Comparison of ENCODE assay signal across 22 mouse cellular contexts in genomic region chr1:146807765-146808164, GRCm38 (mm10).
DNase-seq lines count a peak whose midpoint lies in the region; TF ChIP-seq lines count a peak whose summit lies in the region.
"Had no signal": no experiment of that assay in that cellular context is flagged by ENCODE, and none has a peak within 500 bp of the region (broad histone marks: within the 10 kb centered on the region; RNA-seq: fewer than 3 reads in every experiment).

No protein-coding gene starts in this region.

- no peak for TF ChIP-seq CTCF in MEL (IDR thresholded peaks at IDR 0.05 in 2 of 3, conservative IDR thresholded peaks at IDR 0.05 in 1 of 3; ENCODE audit: control insufficient read depth in 1 of 3, insufficient read depth in 1 of 3, low read depth in 2 of 3, low read length in 3 of 3, poor library complexity in 1 of 3, severe bottlenecking in 1 of 3)
- TF ChIP-seq CTCF in heart, adult 2 months (IDR thresholded peaks at IDR 0.05): no peak

- WGBS in heart, adult 2 months: 67% methylated on average over 4 of the region's 4 CpGs

- no peak overlapping the region for H3K27ac ChIP-seq in MEL (ENCODE audit: control insufficient read depth, low read depth, low read length)
- no peak overlapping the region for H3K27ac ChIP-seq in heart, adult 2 months
- H3K27ac ChIP-seq: embryonic facial prominence, embryonic 12.5 days; forebrain, embryonic 12.5 days; heart, embryonic 15.5 days; hindbrain, embryonic 13.5 days; hindbrain, postnatal 0 days had no signal

- TF ChIP-seq EP300 in MEL (IDR thresholded peaks at IDR 0.05; ENCODE audit: low read depth in 1 of 2, low read length in 2 of 2): no peak
- TF ChIP-seq EP300 in heart, adult 2 months (IDR thresholded peaks at IDR 0.05; ENCODE audit: insufficient read depth, low read depth, low read length): no peak

- H3K36me3 ChIP-seq in MEL (ENCODE audit: control insufficient read depth in 1 of 2, insufficient read depth in 2 of 2, low read length in 2 of 2) (no peaks in the 10 kb centered on the region), myocyte (ENCODE audit: control insufficient read depth, insufficient read depth) (no peaks in the 10 kb centered on the region)
- H3K36me3 ChIP-seq in heart, adult 2 months (ENCODE audit: control insufficient read depth, insufficient read depth, low read length): no peaks in the 10 kb centered on the region
- H3K36me3 ChIP-seq: embryonic facial prominence, embryonic 12.5 days; forebrain, embryonic 12.5 days; G1E; heart, embryonic 15.5 days; hindbrain, embryonic 13.5 days had no signal

- intact Hi-C loops in heart, adult 2 months (cut with DNase I): no loop called here

- H3K79me2 ChIP-seq in MEL (ENCODE audit: control insufficient read depth, insufficient read depth, low read length, poor library complexity): no peaks in the 10 kb centered on the region
- H3K79me2 ChIP-seq in myocyte (ENCODE audit: control insufficient read depth, insufficient read depth): no peaks in the 10 kb centered on the region
- no peaks in the 10 kb centered on the region for H3K79me2 ChIP-seq in heart, adult 2 months (replicated peaks; ENCODE audit: control insufficient read depth, insufficient read depth, low read length)

- no peaks in the 10 kb centered on the region for H3K27me3 ChIP-seq in MEL (ENCODE audit: control insufficient read depth in 1 of 2, insufficient read depth in 2 of 2, low read length in 2 of 2)
- H3K27me3 ChIP-seq in myocyte (ENCODE audit: control insufficient read depth, insufficient read depth, insufficient read length): no peaks in the 10 kb centered on the region
- H3K27me3 ChIP-seq in heart, adult 2 months (ENCODE audit: control insufficient read depth, insufficient read depth, low read length): no peaks in the 10 kb centered on the region
- H3K27me3 ChIP-seq: embryonic facial prominence, embryonic 12.5 days; forebrain, embryonic 12.5 days; heart, embryonic 15.5 days; hindbrain, embryonic 13.5 days; Patski had no signal

- H3K4me3 ChIP-seq in MEL (ENCODE audit: control insufficient read depth in 1 of 2, insufficient read depth in 1 of 2, low read depth in 2 of 2, low read length in 2 of 2) (no peak overlapping the region), myocyte (no peak overlapping the region)
- no peak overlapping the region for H3K4me3 ChIP-seq in heart, adult 2 months
- H3K4me3 ChIP-seq: embryonic facial prominence, embryonic 12.5 days; forebrain, embryonic 12.5 days; heart, embryonic 15.5 days; hindbrain, embryonic 13.5 days had no signal

- DNase-seq in 3134 (ENCODE audit: extremely low read depth, insufficient read length, low spot score) (peak; percentile 77), 3T3-L1 (ENCODE audit: low read depth, low spot score) (peak; percentile 82), MEL (ENCODE audit: low read depth, low spot score) (peak; percentile 8)
- no peak for DNase-seq in heart, adult 2 months
- no peak for DNase-seq in spleen, adult 18-20 months
- no peak for DNase-seq in adrenal gland, postnatal 36 days
- DNase-seq: adrenal gland, postnatal 14 days; cerebellum, adult 2 months; cerebellum, postnatal 10 days; gastrocnemius, postnatal 10 days; heart, adult 18-20 months; heart, postnatal 14 days; kidney, adult 11 months had no signal

- no peak overlapping the region for H3ac ChIP-seq in myocyte (ENCODE audit: control insufficient read depth, insufficient read length)

- no peak overlapping the region for H3K9ac ChIP-seq in MEL (ENCODE audit: control insufficient read depth, low read depth, low read length, poor library complexity, severe bottlenecking)
- H3K9ac ChIP-seq in heart, adult 2 months (ENCODE audit: low read depth, low read length): no peak overlapping the region
- H3K9ac ChIP-seq: embryonic facial prominence, embryonic 12.5 days; forebrain, embryonic 12.5 days; heart, embryonic 15.5 days; hindbrain, embryonic 13.5 days had no signal

- no peaks in the 10 kb centered on the region for H3K4me1 ChIP-seq in MEL (ENCODE audit: control insufficient read depth in 1 of 2, insufficient read depth in 2 of 2, low read length in 2 of 2)
- H3K4me1 ChIP-seq in heart, adult 2 months (ENCODE audit: control insufficient read depth, insufficient read depth, low read length): no peaks in the 10 kb centered on the region
- H3K4me1 ChIP-seq: embryonic facial prominence, embryonic 12.5 days; forebrain, embryonic 12.5 days; heart, embryonic 15.5 days; hindbrain, embryonic 13.5 days had no signal

- TF ChIP-seq POLR2A in MEL (IDR thresholded peaks at IDR 0.05; ENCODE audit: control insufficient read depth in 1 of 2, insufficient read depth in 1 of 2, low read depth in 1 of 2, low read length in 2 of 2, poor library complexity in 1 of 2) (no peak), myocyte (IDR thresholded peaks at IDR 0.05; ENCODE audit: insufficient read length, low read depth) (no peak)
- no peak for TF ChIP-seq POLR2A in heart, adult 2 months (IDR thresholded peaks at IDR 0.05; ENCODE audit: insufficient read depth, low read depth, low read length)

- TF ChIP-seq RAD21 in MEL (IDR thresholded peaks at IDR 0.05; ENCODE audit: low read depth, low read length): no peak

- no peaks in the 10 kb centered on the region for H3K9me3 ChIP-seq in MEL (replicated peaks; ENCODE audit: insufficient read depth, low read length)
- H3K9me3 ChIP-seq: embryonic facial prominence, embryonic 12.5 days; forebrain, embryonic 12.5 days; heart, embryonic 15.5 days; hindbrain, embryonic 13.5 days had no signal

- H3K4me2 ChIP-seq in myocyte (ENCODE audit: low read depth): peak overlapping the region; percentile 31
- H3K4me2 ChIP-seq: embryonic facial prominence, embryonic 12.5 days; forebrain, embryonic 12.5 days; heart, embryonic 11.5 days; heart, embryonic 15.5 days; hindbrain, embryonic 13.5 days had no signal

TF ChIP-seq in MEL, 35 proteins besides CTCF, POLR2A, EP300 and RAD21:
- TF ChIP-seq CHD1 (IDR thresholded peaks at IDR 0.05; ENCODE audit: low read depth, low read length) (no peak), GATA1 (IDR thresholded peaks at IDR 0.05; ENCODE audit: low read depth, low read length) (no peak), SIN3A (IDR thresholded peaks at IDR 0.05; ENCODE audit: low read length) (no peak), NRF1 (IDR thresholded peaks at IDR 0.05; ENCODE audit: insufficient read depth, low read depth, low read length, poor library complexity, severe bottlenecking) (no peak), POLR2AphosphoS2 (IDR thresholded peaks at IDR 0.05; ENCODE audit: low read length) (no peak), UBTF (IDR thresholded peaks at IDR 0.05; ENCODE audit: borderline replicate concordance, insufficient read depth, low read depth, low read length) (no peak), TCF12 (IDR thresholded peaks at IDR 0.05; ENCODE audit: low read depth, low read length) (no peak), KAT2A (conservative IDR thresholded peaks at IDR 0.05; ENCODE audit: low read depth, low read length) (no peak), ZC3H11A (IDR thresholded peaks at IDR 0.05; ENCODE audit: low read depth, low read length) (no peak), ZMIZ1 (IDR thresholded peaks at IDR 0.05; ENCODE audit: low read depth, low read length) (no peak), ZKSCAN1 (IDR thresholded peaks at IDR 0.05; ENCODE audit: low read depth, low read length) (no peak), USF2 (IDR thresholded peaks at IDR 0.05; ENCODE audit: borderline replicate concordance in 1 of 2, insufficient read depth in 1 of 2, low read depth in 1 of 2, low read length in 2 of 2) (no peak), SMC3 (IDR thresholded peaks at IDR 0.05; ENCODE audit: low read depth, low read length) (no peak), ELF1 (IDR thresholded peaks at IDR 0.05; ENCODE audit: low read depth, low read length) (no peak), POLR2AphosphoS5 (IDR thresholded peaks at IDR 0.05; ENCODE audit: borderline replicate concordance, low read depth, low read length) (no peak), NELFE (IDR thresholded peaks at IDR 0.05; ENCODE audit: low read depth, low read length) (no peak), MAX (IDR thresholded peaks at IDR 0.05; ENCODE audit: low read length) (no peak), TBP (IDR thresholded peaks at IDR 0.05; ENCODE audit: low read depth, low read length) (no peak)

TF ChIP-seq in myocyte, 11 proteins besides CTCF, POLR2A, EP300 and RAD21:
- no peak for TF ChIP-seq MYOG (IDR thresholded peaks at IDR 0.05; ENCODE audit: control insufficient read depth in 1 of 3, insufficient read depth in 1 of 3, insufficient read length in 2 of 3, low read depth in 2 of 3)

Comparison
In these comparisons a context has a peak if more than half of its experiments do, and no peak if none do; other contexts are left out.
1. DNase-seq: peak in 3134 (single experiment), 3T3-L1 (single experiment) and MEL (single experiment); none in heart, adult 2 months (0 of 2), spleen, adult 18-20 months (0 of 2) and adrenal gland, postnatal 36 days (0 of 2).